Mouse (Mus musculus) stomach, embryonic 16.5 days (tissue): ENCODE results near the gene Nrp2. TPM values are rescaled to one million over a fixed set of nuclear protein-coding genes. Genes with fewer than 3 reads are reported as not detected.

Experiments used
- ATAC-seq: fragments of 200-750 bp; cut with Nextera tagmentation; 2 replicates; pipeline ENCODE4 v1.8.0; 2017; ENCODE audit warnings: moderate number of reproducible peaks, moderate TSS enrichment; ENCODE audit not compliant: insufficient read depth, low FRiP score
- H3K27ac ChIP-seq: fragments of 300-500 bp; sonication (generic); 2 replicates; pipeline ENCODE4 v1.5.1; 2014; ENCODE audit warnings: low read length
- H3K27me3 ChIP-seq: fragments of 300-500 bp; sonication (generic); 2 replicates; pipeline ENCODE4 v1.6.1; 2014; ENCODE audit warnings: low read length, control low read depth, mixed read lengths; ENCODE audit not compliant: control insufficient read depth, insufficient read depth
- H3K36me3 ChIP-seq: fragments of 300-500 bp; sonication (generic); 2 replicates; pipeline ENCODE4 v1.6.1; 2014; ENCODE audit warnings: low read length; ENCODE audit not compliant: control insufficient read depth, insufficient read depth
- H3K4me1 ChIP-seq: fragments of 300-500 bp; sonication (generic); 2 replicates; pipeline ENCODE4 v1.6.1; 2014; ENCODE audit warnings: low read length, control low read depth, mixed read lengths; ENCODE audit not compliant: control insufficient read depth, insufficient read depth
- H3K4me2 ChIP-seq: fragments of 300-500 bp; sonication (generic); 2 replicates; pipeline ENCODE4 v1.6.1; 2014; ENCODE audit warnings: low read depth, low read length, mixed read lengths
- H3K4me3 ChIP-seq: fragments of 300-500 bp; sonication (generic); replicated peaks from 2 replicates; pipeline ENCODE4 v1.5.1; 2014; ENCODE audit warnings: mild to moderate bottlenecking, low read length
- H3K9ac ChIP-seq: fragments of 300-500 bp; sonication (generic); 2 replicates; pipeline ENCODE4 v1.6.1; 2014; ENCODE audit warnings: low read length
- H3K9me3 ChIP-seq: fragments of 300-500 bp; sonication (generic); replicated peaks from 2 replicates; pipeline ENCODE4 v1.6.1; 2016; ENCODE audit warnings: low read length, control low read depth; ENCODE audit not compliant: control insufficient read depth
- WGBS: fragments of 180-500 bp; shearing (Covaris S2); extraction: QIAGEN DNeasy Blood & Tissue Kit; methylation state at CpG from one replicate; pipeline ENCODE4 v1.1.7; 2014; 5-methylcytosine and 5-hydroxymethylcytosine counted together
- polyA plus RNA-seq: library from polyadenylated mRNA; unstranded; fragments of >200 nt; fragmentation: Nextera tagmentation; extraction: Ambion mirVana; gene quantifications from 2 replicates; pipeline ENCODE4 v1.2.1, GENCODE M21; 2015

Gene Nrp2
- polyA plus RNA-seq, 1 experiment from 2014 or later, result 29.9 TPM

GRCm38 (mm10) chr1:62794223-62794895 lies 91.3 kb downstream of the Nrp2 start:
- no peak overlapping the region for H3K4me2 ChIP-seq
- no peak overlapping the region for H3K4me3 ChIP-seq
- 0 out of 2 replicates have a peak, but pooled peaks cover 5% of the 10 kb centered on the region for H3K36me3 ChIP-seq
- H3K9ac ChIP-seq, result no peak overlapping the region
- no peaks in the 10 kb centered on the region for H3K9me3 ChIP-seq
- H3K27ac ChIP-seq, result peak overlapping the region; percentile 74
- 37% methylated on average over 19 of the region's 19 CpGs for WGBS
- ATAC-seq, result peak; percentile 19; the same call in 1 of the 2 replicates
- H3K27me3 ChIP-seq, result no peaks in the 10 kb centered on the region
- H3K4me1 ChIP-seq, result peaks cover 25% of the 10 kb centered on the region

GRCm38 (mm10) chr1:62794896-62795255 lies 91.8 kb downstream of the Nrp2 start:
- Histone ChIP-seq H3K4me2 (no peak overlapping the region), H3K27ac (peak overlapping the region; percentile 74; the same call in 1 of the 2 replicates), H3K4me1 (peaks cover 25% of the 10 kb centered on the region), H3K27me3 (no peaks in the 10 kb centered on the region), H3K9ac (no peak overlapping the region), H3K36me3 (0 out of 2 replicates have a peak, but pooled peaks cover 5% of the 10 kb centered on the region), H3K9me3 (no peaks in the 10 kb centered on the region), H3K4me3 (no peak overlapping the region)
- ATAC-seq, result no peak
- WGBS, result 62% methylated on average over 2 of the region's 2 CpGs

- H3K9ac ChIP-seq, result peak overlapping the region; percentile 56
- H3K4me2 ChIP-seq, result peak overlapping the region; percentile 52
- peak; percentile 57 for ATAC-seq
- 26% methylated on average over 28 of the region's 28 CpGs for WGBS
- H3K9me3 ChIP-seq, result no peaks in the 10 kb centered on the region
- no peaks in the 10 kb centered on the region for H3K27me3 ChIP-seq
- peak overlapping the region; percentile 74 for H3K27ac ChIP-seq
- peaks cover 25% of the 10 kb centered on the region for H3K4me1 ChIP-seq
- H3K36me3 ChIP-seq, result 0 out of 2 replicates have a peak, but pooled peaks cover 5% of the 10 kb centered on the region
- peak overlapping the region; percentile 40 for H3K4me3 ChIP-seq
These were observed 92.4 kb downstream of the Nrp2 start for GRCm38 (mm10) chr1:62795307-62796037.

- peak overlapping the region; percentile 52 for H3K4me2 ChIP-seq
- H3K27me3 ChIP-seq, result no peaks in the 10 kb centered on the region
- ATAC-seq, result peak; percentile 90
- H3K27ac ChIP-seq, result peak overlapping the region; percentile 57
- H3K9ac ChIP-seq, result peak overlapping the region; percentile 56
- WGBS, result 36% methylated on average over 9 of the region's 9 CpGs
- no peaks in the 10 kb centered on the region for H3K9me3 ChIP-seq
- 0 out of 2 replicates have a peak, but pooled peaks cover 5% of the 10 kb centered on the region for H3K36me3 ChIP-seq
- H3K4me3 ChIP-seq, result peak overlapping the region; percentile 40
- H3K4me1 ChIP-seq, result peaks cover 25% of the 10 kb centered on the region
These were observed 93.1 kb downstream of the Nrp2 start for GRCm38 (mm10) chr1:62796038-62796647.

- no peaks in the 10 kb centered on the region for H3K36me3 ChIP-seq
- WGBS, result 51% methylated on average over 4 of the region's 4 CpGs
- no peak overlapping the region for H3K4me3 ChIP-seq
- H3K4me1 ChIP-seq, result peaks cover 20% of the 10 kb centered on the region
- H3K27me3 ChIP-seq, result no peaks in the 10 kb centered on the region
- H3K4me2 ChIP-seq, result no peak overlapping the region
- H3K27ac ChIP-seq, result no peak overlapping the region
- ATAC-seq, result no peak
- no peak overlapping the region for H3K9ac ChIP-seq
- no peaks in the 10 kb centered on the region for H3K9me3 ChIP-seq
These were observed 96.3 kb downstream of the Nrp2 start for GRCm38 (mm10) chr1:62799427-62799826.

GRCm38 (mm10) chr1:62800351-62800750 lies 97.3 kb downstream of the Nrp2 start:
- no peak overlapping the region for H3K27ac ChIP-seq
- 85% methylated on average over 5 of the region's 5 CpGs for WGBS

GRCm38 (mm10) chr1:62801429-62801828 lies 98.3 kb downstream of the Nrp2 start:
- ATAC-seq, result no peak
- WGBS, result 80% methylated on average over 4 of the region's 4 CpGs
- Histone ChIP-seq H3K4me1 (peaks cover 2% of the 10 kb centered on the region; the same call in 1 of the 2 replicates), H3K27ac (no peak overlapping the region), H3K9ac (no peak overlapping the region), H3K4me3 (no peak overlapping the region), H3K36me3 (no peaks in the 10 kb centered on the region), H3K27me3 (no peaks in the 10 kb centered on the region), H3K9me3 (no peaks in the 10 kb centered on the region), H3K4me2 (no peak overlapping the region)

More at GRCm38 (mm10) chr1:62800351-62800750, 97.3 kb downstream of the Nrp2 start:
- Histone ChIP-seq H3K9ac (no peak overlapping the region), H3K4me2 (no peak overlapping the region), H3K4me3 (no peak overlapping the region), H3K4me1 (peaks cover 13% of the 10 kb centered on the region), H3K27me3 (no peaks in the 10 kb centered on the region), H3K36me3 (no peaks in the 10 kb centered on the region), H3K9me3 (no peaks in the 10 kb centered on the region)
- no peak for ATAC-seq

GRCm38 (mm10) chr1:62801842-62802241 lies 98.8 kb downstream of the Nrp2 start:
- Histone ChIP-seq H3K9ac (no peak overlapping the region), H3K27me3 (no peaks in the 10 kb centered on the region), H3K4me2 (no peak overlapping the region), H3K4me3 (no peak overlapping the region), H3K27ac (no peak overlapping the region), H3K9me3 (no peaks in the 10 kb centered on the region), H3K36me3 (no peaks in the 10 kb centered on the region), H3K4me1 (no peaks in the 10 kb centered on the region)
- no peak for ATAC-seq
- 64% methylated on average over 3 of the region's 3 CpGs for WGBS

- H3K4me2 ChIP-seq, result no peak overlapping the region
- H3K9me3 ChIP-seq, result no peaks in the 10 kb centered on the region
- WGBS, result 61% methylated on average over 1 of the region's 1 CpGs
- H3K27me3 ChIP-seq, result no peaks in the 10 kb centered on the region
- H3K36me3 ChIP-seq, result no peaks in the 10 kb centered on the region
- no peak overlapping the region for H3K4me3 ChIP-seq
- no peak overlapping the region for H3K27ac ChIP-seq
- ATAC-seq, result no peak
- H3K4me1 ChIP-seq, result no peaks in the 10 kb centered on the region
- no peak overlapping the region for H3K9ac ChIP-seq
These were observed 100.5 kb downstream of the Nrp2 start for GRCm38 (mm10) chr1:62803544-62803943.
